Mouse (Mus musculus) kidney, adult 2 months (tissue): ENCODE results near the gene Rpusd4.

Experiments
- CTCF ChIP-seq: fragments of 200-500 bp; conservative IDR thresholded peaks from 2 replicates; pipeline ENCODE4 v1.5.1; 2011; ENCODE audit warnings: low read depth, mild to moderate bottlenecking, control low read depth, low read length, moderate library complexity, mixed read lengths; ENCODE audit not compliant: insufficient read depth, insufficient read length
- POLR2A ChIP-seq: fragments of 200-500 bp; IDR thresholded peaks from one replicate; pipeline ENCODE4 v1.6.1; 2011; ENCODE audit warnings: low read depth, low read length, control low read depth

GRCm38 (mm10) chr9:35317233-35317980 is 49.7 kb downstream of the Rpusd4 start:
- TF ChIP-seq CTCF (no peak), POLR2A (no peak)
